Mouse (Mus musculus): ENCODE results near the gene Mapt. TPM values are rescaled to one million over a fixed set of nuclear protein-coding genes. Genes with fewer than 3 reads are reported as not detected.
A peak's percentile ranks its signal among the peaks of the same experiment; 100 is the strongest.

Mapt gene
- polyA plus RNA-seq, 1 experiment from 2014 or later = 11.0 TPM

DNA sequence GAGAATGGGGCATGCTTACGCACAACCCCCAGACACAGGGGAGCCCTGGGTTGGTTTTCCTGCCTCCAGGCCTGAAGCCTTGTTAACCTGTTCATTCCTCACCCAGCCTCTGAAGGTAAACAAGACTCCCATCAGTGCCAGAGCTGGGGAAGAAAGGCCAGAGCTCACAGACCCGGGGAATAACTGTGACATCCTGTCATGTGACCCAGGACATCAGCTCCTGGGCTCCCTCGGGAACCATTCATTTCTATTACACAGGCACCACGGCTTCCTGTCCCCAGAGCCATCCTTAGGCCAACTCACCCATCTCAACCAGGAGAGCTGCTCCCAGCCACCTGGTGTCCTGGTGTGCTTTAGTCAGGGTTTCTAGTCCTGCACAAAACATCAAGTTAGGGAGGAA lies 27.8 kb downstream of the Mapt start:
- no peaks in the 10 kb centered on the region for H3K27me3 ChIP-seq
- H3K4me1 ChIP-seq = no peaks in the 10 kb centered on the region
- ATAC-seq (ENCODE audit: borderline replicate concordance, extremely low read depth, low FRiP score, low TSS enrichment) = no peak
- no peak overlapping the region for H3K4me2 ChIP-seq
- no peaks in the 10 kb centered on the region for H3K9me3 ChIP-seq
- H3K4me3 ChIP-seq = no peak overlapping the region
- no peak overlapping the region for H3K27ac ChIP-seq
- no peak overlapping the region for H3K9ac ChIP-seq
- no peaks in the 10 kb centered on the region for H3K36me3 ChIP-seq
- WGBS = 33% methylated on average over 4 of the region's 4 CpGs

GRCm38 (mm10) chr11:104264683-104265082 lies 33.5 kb downstream of the Mapt start:
- H3K36me3 ChIP-seq = no peaks in the 10 kb centered on the region
- no peak overlapping the region for H3K27ac ChIP-seq
- no peak for ATAC-seq (ENCODE audit: borderline replicate concordance, extremely low read depth, low FRiP score, low TSS enrichment)
- WGBS = 65% methylated on average over 6 of the region's 6 CpGs
- H3K4me2 ChIP-seq = no peak overlapping the region
- no peak overlapping the region for H3K4me3 ChIP-seq
- H3K9me3 ChIP-seq = no peaks in the 10 kb centered on the region
- no peak overlapping the region for H3K9ac ChIP-seq
- H3K27me3 ChIP-seq = no peaks in the 10 kb centered on the region
- H3K4me1 ChIP-seq = no peaks in the 10 kb centered on the region

GRCm38 (mm10) chr11:104265669-104266068 lies 34.5 kb downstream of the Mapt start:
- Histone ChIP-seq H3K27me3 (no peaks in the 10 kb centered on the region), H3K4me3 (no peak overlapping the region), H3K4me2 (no peak overlapping the region), H3K9ac (no peak overlapping the region), H3K9me3 (no peaks in the 10 kb centered on the region), H3K4me1 (no peaks in the 10 kb centered on the region), H3K36me3 (no peaks in the 10 kb centered on the region), H3K27ac (no peak overlapping the region)
- no peak for ATAC-seq (ENCODE audit: borderline replicate concordance, extremely low read depth, low FRiP score, low TSS enrichment)

DNA sequence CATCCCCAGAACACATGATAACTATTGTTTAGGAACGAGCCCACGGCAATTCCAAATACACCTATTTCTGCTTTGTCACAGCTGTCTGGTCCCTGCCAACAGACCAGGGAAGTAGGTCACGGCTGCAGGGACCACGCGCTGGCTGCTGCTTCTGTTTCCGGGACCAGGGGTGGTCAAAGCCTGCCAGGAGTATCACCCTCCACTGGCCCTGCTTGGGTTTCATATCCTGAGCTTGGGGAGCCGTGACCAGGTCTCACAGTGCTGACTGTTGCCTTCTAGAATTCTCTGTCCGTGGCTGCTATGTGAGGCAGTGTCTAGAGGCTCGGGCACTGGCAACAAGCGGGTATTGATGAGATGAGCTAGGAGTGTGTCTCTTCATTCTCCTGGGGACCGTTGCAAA lies 36.2 kb downstream of the Mapt start:
- no peak overlapping the region for H3K4me3 ChIP-seq
- no peak for ATAC-seq (ENCODE audit: borderline replicate concordance, extremely low read depth, low FRiP score, low TSS enrichment)
- whole genome bisulfite sequencing = 76% methylated on average over 11 of the region's 11 CpGs

DNA sequence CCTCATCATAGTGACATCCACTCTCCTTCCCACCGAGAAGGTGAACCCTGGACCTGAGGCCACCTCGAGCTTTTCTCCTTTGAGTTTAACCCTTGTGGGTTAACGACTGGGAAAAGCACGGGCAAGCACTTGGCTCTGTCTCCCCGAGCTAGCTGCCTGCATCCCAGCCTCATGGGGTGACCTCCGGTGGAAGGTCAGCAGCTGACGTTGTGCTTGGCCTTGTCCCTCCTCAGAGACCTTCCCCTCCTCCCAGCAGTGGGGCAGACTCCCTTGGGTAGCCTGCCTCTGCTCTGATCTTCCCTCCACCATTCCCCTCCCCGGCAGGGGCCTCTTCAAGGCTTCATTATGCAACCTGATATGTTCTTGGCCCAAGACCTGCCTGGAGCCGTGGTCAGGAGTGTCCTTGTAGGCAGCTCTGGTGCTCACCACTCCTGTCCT lies 38.2 kb downstream of the Mapt start:
- Histone ChIP-seq H3K4me1 (no peaks in the 10 kb centered on the region), H3K4me3 (no peak overlapping the region), H3K36me3 (no peaks in the 10 kb centered on the region), H3K4me2 (no peak overlapping the region), H3K9me3 (no peaks in the 10 kb centered on the region), H3K27me3 (no peaks in the 10 kb centered on the region), H3K27ac (no peak overlapping the region), H3K9ac (no peak overlapping the region)
- no peak for ATAC-seq (ENCODE audit: borderline replicate concordance, extremely low read depth, low FRiP score, low TSS enrichment)
- 34% methylated on average over 9 of the region's 9 CpGs for WGBS

More for the DNA sequence above, 36.2 kb downstream of the Mapt start:
- no peaks in the 10 kb centered on the region for H3K36me3 ChIP-seq
- H3K4me1 ChIP-seq = no peaks in the 10 kb centered on the region
- H3K27ac ChIP-seq = no peak overlapping the region
- H3K9me3 ChIP-seq = no peaks in the 10 kb centered on the region
- no peak overlapping the region for H3K4me2 ChIP-seq
- no peaks in the 10 kb centered on the region for H3K27me3 ChIP-seq
- H3K9ac ChIP-seq = no peak overlapping the region

DNA sequence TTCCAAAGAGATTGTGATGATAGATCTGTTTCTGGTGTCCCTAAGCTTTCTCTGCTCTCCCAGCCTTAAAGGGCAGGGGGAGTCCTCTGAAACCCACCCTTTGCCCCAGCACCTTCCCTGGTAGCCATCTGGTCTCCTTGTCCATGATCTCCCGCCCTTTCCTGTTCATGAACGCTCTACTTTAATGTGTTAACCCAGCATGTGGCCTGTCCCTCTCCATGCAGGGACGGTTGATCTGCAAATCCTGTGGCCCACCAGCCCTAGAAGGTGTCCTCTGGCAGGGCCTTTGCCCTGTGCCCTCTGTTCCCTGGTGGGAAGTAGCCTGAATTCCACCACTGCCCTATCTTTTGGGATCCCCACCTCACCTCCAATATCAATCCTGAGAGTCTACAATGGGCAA lies 39.3 kb downstream of the Mapt start:
- 82% methylated on average over 3 of the region's 3 CpGs for WGBS
- Histone ChIP-seq H3K9ac (no peak overlapping the region), H3K27ac (no peak overlapping the region), H3K4me2 (no peak overlapping the region), H3K27me3 (no peaks in the 10 kb centered on the region), H3K4me3 (no peak overlapping the region), H3K4me1 (no peaks in the 10 kb centered on the region), H3K36me3 (no peaks in the 10 kb centered on the region), H3K9me3 (no peaks in the 10 kb centered on the region)
- no peak for ATAC-seq (ENCODE audit: borderline replicate concordance, extremely low read depth, low FRiP score, low TSS enrichment)

- H3K9me3 ChIP-seq = no peaks in the 10 kb centered on the region
- no peaks in the 10 kb centered on the region for H3K27me3 ChIP-seq
- 48% methylated on average over 4 of the region's 4 CpGs for WGBS
- H3K36me3 ChIP-seq = no peaks in the 10 kb centered on the region
- no peak overlapping the region for H3K27ac ChIP-seq
- no peak overlapping the region for H3K9ac ChIP-seq
- no peaks in the 10 kb centered on the region for H3K4me1 ChIP-seq
- no peak overlapping the region for H3K4me3 ChIP-seq
- ATAC-seq (ENCODE audit: borderline replicate concordance, extremely low read depth, low FRiP score, low TSS enrichment) = no peak
- H3K4me2 ChIP-seq = no peak overlapping the region
These were observed 39.7 kb downstream of the Mapt start for GRCm38 (mm10) chr11:104270876-104271275.

- no peaks in the 10 kb centered on the region for H3K4me1 ChIP-seq
- H3K9ac ChIP-seq = no peak overlapping the region
- H3K4me2 ChIP-seq = no peak overlapping the region
- H3K27ac ChIP-seq = no peak overlapping the region
- no peaks in the 10 kb centered on the region for H3K36me3 ChIP-seq
- WGBS = 72% methylated on average over 6 of the region's 6 CpGs
- H3K27me3 ChIP-seq = no peaks in the 10 kb centered on the region
- ATAC-seq (ENCODE audit: borderline replicate concordance, extremely low read depth, low FRiP score, low TSS enrichment) = no peak
- H3K9me3 ChIP-seq = no peaks in the 10 kb centered on the region
- H3K4me3 ChIP-seq = no peak overlapping the region
These were observed 40.7 kb downstream of the Mapt start for GRCm38 (mm10) chr11:104271876-104272275.

DNA sequence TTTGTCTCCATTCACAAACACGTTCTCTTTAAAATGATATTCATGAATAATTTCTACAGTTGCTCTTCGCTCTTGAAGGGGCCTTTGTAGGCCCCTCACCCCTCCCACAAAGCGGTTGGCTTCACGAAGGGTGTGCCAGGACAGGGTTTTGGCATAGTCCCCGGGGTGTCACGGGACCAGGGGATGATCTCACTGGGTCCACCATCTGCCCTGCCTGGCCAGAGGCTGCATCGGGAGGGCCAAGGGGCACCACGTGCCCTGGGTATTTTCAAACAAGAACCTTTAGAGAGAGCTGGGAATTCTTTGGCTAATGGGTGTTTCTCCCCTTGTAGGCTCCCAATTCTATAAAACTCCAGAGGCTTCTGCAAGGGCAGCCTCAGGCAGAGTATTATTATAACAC lies 41.2 kb downstream of the Mapt start:
- 76% methylated on average over 8 of the region's 8 CpGs for WGBS
- H3K27ac ChIP-seq = no peak overlapping the region
- H3K36me3 ChIP-seq = no peaks in the 10 kb centered on the region
- H3K4me1 ChIP-seq = no peaks in the 10 kb centered on the region
- H3K4me3 ChIP-seq = no peak overlapping the region
- H3K9me3 ChIP-seq = no peaks in the 10 kb centered on the region
- no peak overlapping the region for H3K4me2 ChIP-seq
- ATAC-seq (ENCODE audit: borderline replicate concordance, extremely low read depth, low FRiP score, low TSS enrichment) = no peak
- no peaks in the 10 kb centered on the region for H3K27me3 ChIP-seq
- no peak overlapping the region for H3K9ac ChIP-seq

DNA sequence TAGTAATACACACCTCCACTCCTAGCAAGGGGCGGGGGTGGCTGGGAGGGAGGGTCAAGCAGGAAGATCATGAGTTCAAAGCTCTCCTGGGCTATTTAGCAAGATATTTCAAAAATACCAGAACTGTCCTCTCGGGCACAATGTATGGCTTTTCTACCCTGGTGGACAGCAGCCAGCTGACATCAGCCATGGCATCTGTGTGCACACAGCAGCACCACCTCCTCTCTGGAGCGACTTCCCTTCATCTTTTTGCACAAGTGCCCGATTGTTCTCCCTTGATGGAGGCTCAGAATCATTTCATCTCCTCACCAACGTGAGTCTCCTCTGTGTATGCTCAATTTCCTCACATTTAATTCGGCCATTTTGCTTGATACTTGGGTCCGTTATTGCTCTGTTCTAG lies 44.6 kb downstream of the Mapt start:
- Histone ChIP-seq H3K4me1 (0 out of 2 replicates have a peak, but pooled peaks cover 4% of the 10 kb centered on the region), H3K4me3 (no peak overlapping the region), H3K27me3 (no peaks in the 10 kb centered on the region), H3K27ac (no peak overlapping the region), H3K4me2 (no peak overlapping the region), H3K9me3 (no peaks in the 10 kb centered on the region), H3K36me3 (no peaks in the 10 kb centered on the region), H3K9ac (no peak overlapping the region)
- ATAC-seq (ENCODE audit: borderline replicate concordance, extremely low read depth, low FRiP score, low TSS enrichment) = no peak
- WGBS = 77% methylated on average over 7 of the region's 7 CpGs

- Histone ChIP-seq H3K36me3 (no peaks in the 10 kb centered on the region), H3K4me2 (0 out of 2 replicates have a peak overlapping the region, but pooled peaks have one; percentile 14), H3K27me3 (no peaks in the 10 kb centered on the region), H3K4me3 (no peak overlapping the region), H3K9me3 (no peaks in the 10 kb centered on the region), H3K27ac (no peak overlapping the region), H3K9ac (no peak overlapping the region), H3K4me1 (0 out of 2 replicates have a peak, but pooled peaks cover 4% of the 10 kb centered on the region)
- WGBS = 3% methylated on average over 20 of the region's 20 CpGs
- ATAC-seq (ENCODE audit: borderline replicate concordance, extremely low read depth, low FRiP score, low TSS enrichment) = no peak; the same call in 1 of the 2 replicates
These were observed 47.0 kb downstream of the Mapt start for GRCm38 (mm10) chr11:104278222-104278621.

GRCm38 (mm10) chr11:104279049-104279448 lies 47.9 kb downstream of the Mapt start:
- 58% methylated on average over 4 of the region's 4 CpGs for WGBS

DNA sequence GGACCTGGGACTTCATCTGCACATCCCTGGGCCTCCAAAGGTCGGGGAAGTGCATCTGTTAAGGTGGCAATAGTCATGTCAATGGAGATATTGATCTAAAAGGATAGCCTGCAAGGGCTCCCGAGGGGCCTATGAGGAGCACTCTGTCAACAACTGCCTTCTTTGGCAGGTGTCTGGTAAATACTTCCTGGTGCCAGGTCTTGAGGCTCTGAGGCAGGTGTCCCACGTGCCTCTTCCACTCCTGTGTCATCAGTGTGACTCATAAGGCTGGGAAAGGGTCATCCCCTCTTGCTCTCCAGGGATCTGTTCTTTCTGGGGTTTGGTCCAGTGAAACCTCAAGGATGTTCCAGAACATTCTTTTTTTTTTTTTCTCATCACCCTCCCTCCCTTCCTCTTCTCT lies 48.3 kb downstream of the Mapt start:
- Histone ChIP-seq H3K4me2 (no peak overlapping the region), H3K4me3 (no peak overlapping the region), H3K9ac (no peak overlapping the region), H3K27me3 (no peaks in the 10 kb centered on the region), H3K36me3 (no peaks in the 10 kb centered on the region), H3K4me1 (0 out of 2 replicates have a peak, but pooled peaks cover 4% of the 10 kb centered on the region), H3K27ac (no peak overlapping the region), H3K9me3 (no peaks in the 10 kb centered on the region)
- no peak for ATAC-seq (ENCODE audit: borderline replicate concordance, extremely low read depth, low FRiP score, low TSS enrichment)
- 24% methylated on average over 3 of the region's 3 CpGs for WGBS

More at GRCm38 (mm10) chr11:104279049-104279448, 47.9 kb downstream of the Mapt start:
- Histone ChIP-seq H3K4me1 (0 out of 2 replicates have a peak, but pooled peaks cover 4% of the 10 kb centered on the region), H3K9me3 (no peaks in the 10 kb centered on the region), H3K36me3 (no peaks in the 10 kb centered on the region), H3K4me2 (no peak overlapping the region), H3K27me3 (no peaks in the 10 kb centered on the region), H3K4me3 (no peak overlapping the region), H3K27ac (no peak overlapping the region), H3K9ac (no peak overlapping the region)
- no peak for ATAC-seq (ENCODE audit: borderline replicate concordance, extremely low read depth, low FRiP score, low TSS enrichment)
